Comparison of ENCODE assay signal across 13 mouse cellular contexts in genomic region chr15:96883754-96884153, GRCm38 (mm10).
"Had no signal": no experiment of that assay in that cellular context is flagged by ENCODE, and none has a peak within 500 bp of the region (broad histone marks: within the 10 kb centered on the region; RNA-seq: fewer than 3 reads in every experiment).

No protein-coding gene starts in this region.

- H3K36me3 ChIP-seq: kidney, embryonic 15.5 days; liver, embryonic 13.5 days; midbrain, embryonic 10.5 days; midbrain, embryonic 13.5 days had no signal

- H3K27ac ChIP-seq: kidney, embryonic 15.5 days; liver, embryonic 13.5 days; midbrain, embryonic 10.5 days; midbrain, embryonic 13.5 days had no signal

- H3K4me1 ChIP-seq: kidney, embryonic 15.5 days; liver, embryonic 13.5 days; megakaryocyte, embryonic 14.5 days; midbrain, embryonic 10.5 days; midbrain, embryonic 13.5 days had no signal

- H3K9me3 ChIP-seq: kidney, embryonic 15.5 days; liver, embryonic 13.5 days; midbrain, embryonic 10.5 days; midbrain, embryonic 13.5 days had no signal

- H3K27me3 ChIP-seq: kidney, embryonic 15.5 days; liver, embryonic 13.5 days; megakaryocyte, embryonic 14.5 days; midbrain, embryonic 13.5 days had no signal

- H3K9ac ChIP-seq: kidney, embryonic 15.5 days; liver, embryonic 13.5 days; midbrain, embryonic 13.5 days had no signal

- H3K4me3 ChIP-seq: kidney, embryonic 15.5 days; liver, embryonic 13.5 days; megakaryocyte, embryonic 14.5 days; midbrain, embryonic 10.5 days; midbrain, embryonic 13.5 days had no signal

- ATAC-seq: midbrain, embryonic 13.5 days; midbrain, embryonic 16.5 days had no signal

- H3K4me2 ChIP-seq: kidney, embryonic 15.5 days; liver, embryonic 13.5 days; midbrain, embryonic 13.5 days had no signal

- DNase-seq: kidney, adult 8-10 months; kidney, postnatal 10 days; kidney, postnatal 36 days; liver, embryonic 13.5 days; lung, adult 2 months; lung, postnatal 36 days; thymus, adult 18-20 months; thymus, postnatal 36 days had no signal
